32 mouse cellular contexts compared by ENCODE assay signal in genomic region chr1:39205697-39206096, GRCm38 (mm10). TPM values are rescaled to one million over a fixed set of nuclear protein-coding genes. Genes with fewer than 3 reads are reported as not detected.
DNase-seq lines count a peak whose midpoint lies in the region; TF ChIP-seq lines count a peak whose summit lies in the region.
"Had no signal": no experiment of that assay in that cellular context is flagged by ENCODE, and none has a peak within 500 bp of the region (broad histone marks: within the 10 kb centered on the region; RNA-seq: fewer than 3 reads in every experiment).

No protein-coding gene starts in this region.

- DNase-seq in adrenal gland, adult 2 months: peak; percentile 23
- DNase-seq in adrenal gland, postnatal 4 days (ENCODE audit: low spot score in 2 of 2): no peak
- DNase-seq in heart, adult 11 months: peak; percentile 88
- DNase-seq in heart, adult 2 months: no peak
- no peak for DNase-seq in testis, postnatal 10 days (ENCODE audit: low spot score)
- no peak for DNase-seq in midbrain, embryonic 10.5 days (ENCODE audit: low spot score)
- no peak for DNase-seq in spleen, postnatal 14 days (ENCODE audit: low spot score in 2 of 2)
- DNase-seq: cerebellum, adult 18-20 months; cerebellum, postnatal 10 days; gastrocnemius, postnatal 25 days; heart, postnatal 14 days; kidney, adult 8-10 months; layer of hippocampus, postnatal 36 days; liver, postnatal 0 days; lung, postnatal 36 days; retina, postnatal 1 day; right cerebral cortex, postnatal 14 days; thymus, postnatal 4 days had no signal

- no peaks in the 10 kb centered on the region for H3K27me3 ChIP-seq in heart, adult 2 months (ENCODE audit: control insufficient read depth, insufficient read depth, low read length)
- H3K27me3 ChIP-seq in testis, adult 2 months (ENCODE audit: control insufficient read depth, insufficient read depth, low read length): no peaks in the 10 kb centered on the region
- no peaks in the 10 kb centered on the region for H3K27me3 ChIP-seq in midbrain, embryonic 10.5 days (ENCODE audit: low read depth, poor library complexity, severe bottlenecking)
- H3K27me3 ChIP-seq: forebrain, embryonic 12.5 days; hindbrain, embryonic 15.5 days; limb, embryonic 12.5 days; midbrain, embryonic 12.5 days; neural tube, embryonic 12.5 days; Patski had no signal

- H3K36me3 ChIP-seq in heart, adult 2 months (ENCODE audit: control insufficient read depth, insufficient read depth, low read length): no peaks in the 10 kb centered on the region
- no peaks in the 10 kb centered on the region for H3K36me3 ChIP-seq in testis, adult 2 months (ENCODE audit: control insufficient read depth, insufficient read depth, low read length)
- no peaks in the 10 kb centered on the region for H3K36me3 ChIP-seq in midbrain, embryonic 10.5 days
- H3K36me3 ChIP-seq: forebrain, embryonic 12.5 days; heart, embryonic 13.5 days; hindbrain, embryonic 10.5 days; hindbrain, embryonic 15.5 days; limb, embryonic 12.5 days; midbrain, embryonic 12.5 days; neural tube, embryonic 12.5 days had no signal

- H3K4me3 ChIP-seq in heart, adult 2 months: no peak overlapping the region
- no peak overlapping the region for H3K4me3 ChIP-seq in testis, adult 2 months (ENCODE audit: control insufficient read depth, low read depth, low read length)
- H3K4me3 ChIP-seq in midbrain, embryonic 10.5 days: no peak overlapping the region
- H3K4me3 ChIP-seq: erythroblast, embryonic 14.5 days; forebrain, embryonic 12.5 days; heart, embryonic 13.5 days; hindbrain, embryonic 10.5 days; hindbrain, embryonic 15.5 days; limb, embryonic 12.5 days; midbrain, embryonic 12.5 days; myocyte; neural tube, embryonic 12.5 days had no signal

- no peak for TF ChIP-seq EP300 in heart, adult 2 months (IDR thresholded peaks at IDR 0.05; ENCODE audit: insufficient read depth, low read depth, low read length)

- intact Hi-C loops in heart, adult 2 months (cut with DNase I): no loop called here

- H3K27ac ChIP-seq in heart, adult 2 months: no peak overlapping the region
- H3K27ac ChIP-seq in testis, adult 2 months (ENCODE audit: control insufficient read depth, insufficient read depth, low read depth, low read length): peak overlapping the region; percentile 30; the same call in 1 of the 2 replicates
- H3K27ac ChIP-seq in midbrain, embryonic 10.5 days (replicated peaks): no peak overlapping the region
- H3K27ac ChIP-seq: forebrain, embryonic 12.5 days; heart, embryonic 13.5 days; hindbrain, embryonic 10.5 days; hindbrain, embryonic 15.5 days; kidney, postnatal 0 days; limb, embryonic 12.5 days; midbrain, embryonic 12.5 days; neural tube, embryonic 12.5 days had no signal

- no peaks in the 10 kb centered on the region; the same call in 1 of the 2 replicates for H3K79me2 ChIP-seq in heart, adult 2 months (replicated peaks; ENCODE audit: control insufficient read depth, insufficient read depth, low read length)

- no peaks in the 10 kb centered on the region for H3K9me3 ChIP-seq in midbrain, embryonic 10.5 days (replicated peaks)
- H3K9me3 ChIP-seq: forebrain, embryonic 12.5 days; heart, embryonic 13.5 days; hindbrain, embryonic 10.5 days; hindbrain, embryonic 15.5 days; limb, embryonic 12.5 days; midbrain, embryonic 12.5 days; neural tube, embryonic 12.5 days had no signal

- TF ChIP-seq CTCF in heart, adult 2 months (IDR thresholded peaks at IDR 0.05): no peak
- TF ChIP-seq CTCF in testis, adult 2 months (IDR thresholded peaks at IDR 0.05; ENCODE audit: control insufficient read depth, insufficient read depth, insufficient replicate concordance, low read depth, low read length): no peak

- 32% methylated on average over 4 of the region's 4 CpGs for WGBS in heart, adult 2 months
- WGBS in midbrain, embryonic 10.5 days: 77% methylated on average over 4 of the region's 4 CpGs

- TF ChIP-seq POLR2A in heart, adult 2 months (IDR thresholded peaks at IDR 0.05; ENCODE audit: insufficient read depth, low read depth, low read length): no peak
- no peak for TF ChIP-seq POLR2A in testis, adult 2 months (IDR thresholded peaks at IDR 0.05; ENCODE audit: control insufficient read depth, low read depth, low read length)

- H3K4me1 ChIP-seq in heart, adult 2 months (ENCODE audit: control insufficient read depth, insufficient read depth, low read length): peaks cover 9% of the 10 kb centered on the region
- peaks cover 4% of the 10 kb centered on the region for H3K4me1 ChIP-seq in testis, adult 2 months (ENCODE audit: control insufficient read depth, insufficient read depth, low read length)
- no peaks in the 10 kb centered on the region for H3K4me1 ChIP-seq in midbrain, embryonic 10.5 days
- H3K4me1 ChIP-seq: forebrain, embryonic 12.5 days; hindbrain, embryonic 10.5 days; hindbrain, embryonic 15.5 days; limb, embryonic 12.5 days; midbrain, embryonic 12.5 days; neural tube, embryonic 12.5 days had no signal

- H3K9ac ChIP-seq in heart, adult 2 months (ENCODE audit: low read depth, low read length): no peak overlapping the region
- H3K9ac ChIP-seq: forebrain, embryonic 12.5 days; heart, embryonic 13.5 days; hindbrain, embryonic 15.5 days; limb, embryonic 12.5 days; liver, postnatal 0 days; midbrain, embryonic 12.5 days; neural tube, embryonic 12.5 days had no signal

RNA-seq across cellular contexts. Expression of gene Npas2, which starts 12.2 kb away (rescaled TPM):
- 10 to 100 TPM in 1 of 2 experiments, 1 to 10 TPM in 1; 2.7 to 18.3 TPM for total RNA-seq in adrenal gland, adult 2 months (2021)
- polyA plus RNA-seq in adrenal gland, adult 2 months (2012; rRNA removed): 7.2 and 12.1 TPM in 2 replicates
- 1 to 10 TPM; 8.0 to 9.5 TPM for total RNA-seq in adrenal gland, postnatal 4 days (2021)
- total RNA-seq in heart, adult 2 months (2021): 1 to 10 TPM; 1.8 to 10.0 TPM
- 3.7 and 4.1 TPM in 2 replicates for polyA plus RNA-seq in heart, adult 2 months (2012; rRNA removed)
- 0.79 and 1.1 TPM in 2 replicates for polyA plus RNA-seq in testis, adult 2 months (2012; rRNA removed)
- 0.05 TPM in 2 replicates for polyA plus RNA-seq in midbrain, embryonic 10.5 days (2016; fragmentation: Nextera tagmentation; extraction: Ambion mirVana)
- total RNA-seq: megakaryocyte, adult 5-6 weeks; MEL had no signal
- polyA plus RNA-seq: erythroblast, embryonic 14.5 days; midbrain, embryonic 12.5 days had no signal

Comparison
In these comparisons a context has a peak if more than half of its experiments do, and no peak if none do; other contexts are left out.
1. DNase-seq: peak in adrenal gland, adult 2 months (single experiment) and heart, adult 11 months (single experiment); none in adrenal gland, postnatal 4 days (0 of 2), heart, adult 2 months (0 of 2), testis, postnatal 10 days (single experiment), midbrain, embryonic 10.5 days (single experiment) and spleen, postnatal 14 days (0 of 2).